Mouse (Mus musculus) MEL (cell line): Measurements from ENCODE around the gene Tsg101.
A peak's percentile ranks its signal among the peaks of the same experiment; 100 is the strongest.

Experiments used
- KAT2A ChIP-seq: conservative IDR thresholded peaks from 2 replicates; pipeline ENCODE4 v1.6.1; 2012; ENCODE audit warnings: low read depth, low read length, improper control_type of control experiment, inconsistent platforms
- MAX ChIP-seq: IDR thresholded peaks from 2 replicates; pipeline ENCODE4 v1.6.1; 2011; ENCODE audit warnings: low read length, improper control_type of control experiment
- ZC3H11A ChIP-seq: IDR thresholded peaks from 2 replicates; pipeline ENCODE4 v1.6.1; 2012; ENCODE audit warnings: low read depth, mild to moderate bottlenecking, inconsistent platforms, low read length, improper control_type of control experiment
- ZMIZ1 ChIP-seq: IDR thresholded peaks from 2 replicates; pipeline ENCODE4 v1.6.1; 2012; ENCODE audit warnings: low read depth, mild to moderate bottlenecking, inconsistent platforms, low read length, improper control_type of control experiment, moderate library complexity

- TF ChIP-seq ZMIZ1 (no peak), ZC3H11A (peak; percentile 27; the same call in 1 of the 2 replicates), KAT2A (no peak), MAX (no peak)
Measured at GRCm38 (mm10) chr7:46935847-46936246, 16.1 kb upstream of the Tsg101 start.
